Mouse (Mus musculus): ENCODE results near the gene Bmpr1b.
A peak's percentile ranks its signal among the peaks of the same experiment; 100 is the strongest.

Bmpr1b gene

DNA sequence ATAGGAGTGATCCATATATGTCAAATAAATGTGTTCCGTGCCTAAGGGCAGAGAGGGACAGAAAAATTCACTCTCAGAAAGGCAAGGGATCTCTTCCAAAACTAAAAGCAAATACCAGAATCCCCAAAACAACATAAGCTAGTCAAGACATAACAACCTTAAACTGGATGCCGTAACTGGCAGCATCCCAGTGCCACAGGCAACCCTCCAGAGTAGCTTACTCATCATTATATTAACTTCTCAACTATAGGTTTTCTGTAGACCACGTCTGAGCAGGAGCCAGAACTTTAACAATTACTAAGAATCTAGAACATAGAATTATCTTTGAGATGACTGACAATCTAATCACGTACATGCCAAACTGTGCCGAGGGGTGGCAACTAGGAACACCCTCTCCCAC, 128.9 kb downstream of the Bmpr1b start:
- DNase-seq (ENCODE audit: low spot score in 2 of 2): no peak

DNA sequence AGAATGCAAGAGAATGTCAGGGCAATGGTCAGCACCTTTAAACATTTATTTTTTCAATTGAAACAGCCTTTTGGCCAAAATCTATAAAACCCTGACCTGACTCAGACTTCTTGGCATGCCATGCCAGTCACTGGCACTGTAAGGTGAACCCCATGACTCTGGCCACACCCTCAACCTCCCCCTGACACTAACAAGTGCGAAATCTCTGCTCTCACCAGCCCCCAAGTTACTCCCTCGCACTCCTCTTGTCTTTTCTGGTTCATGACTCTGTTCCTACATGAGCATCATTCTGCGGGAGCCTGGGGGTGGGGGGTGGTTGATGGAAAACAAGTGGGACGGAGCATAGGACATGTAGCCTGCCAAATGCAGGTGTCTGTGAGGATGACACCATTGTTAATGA, 135.1 kb downstream of the Bmpr1b start:
- DNase-seq (ENCODE audit: low spot score in 2 of 2): no peak

DNA sequence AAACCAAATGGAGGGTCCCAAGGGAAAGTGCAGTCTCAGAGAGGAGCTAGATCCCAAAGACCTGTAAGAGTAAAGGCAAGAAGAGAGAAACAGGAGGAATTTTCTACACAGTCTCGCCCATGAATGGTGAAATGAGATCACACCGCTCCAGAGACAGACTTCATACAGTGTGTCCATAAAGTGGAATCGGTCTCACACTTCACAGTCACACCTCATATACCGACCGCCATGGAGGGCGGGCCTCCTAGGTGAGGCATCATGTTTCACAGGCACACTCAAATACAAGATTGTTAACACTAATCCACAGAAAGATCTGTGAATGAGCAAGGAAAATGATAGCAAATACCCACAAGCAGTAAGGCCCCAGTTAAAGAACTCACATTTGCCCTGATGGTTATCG, 149.5 kb downstream of the Bmpr1b start:
- no peak for DNase-seq (ENCODE audit: low spot score in 2 of 2)

DNA sequence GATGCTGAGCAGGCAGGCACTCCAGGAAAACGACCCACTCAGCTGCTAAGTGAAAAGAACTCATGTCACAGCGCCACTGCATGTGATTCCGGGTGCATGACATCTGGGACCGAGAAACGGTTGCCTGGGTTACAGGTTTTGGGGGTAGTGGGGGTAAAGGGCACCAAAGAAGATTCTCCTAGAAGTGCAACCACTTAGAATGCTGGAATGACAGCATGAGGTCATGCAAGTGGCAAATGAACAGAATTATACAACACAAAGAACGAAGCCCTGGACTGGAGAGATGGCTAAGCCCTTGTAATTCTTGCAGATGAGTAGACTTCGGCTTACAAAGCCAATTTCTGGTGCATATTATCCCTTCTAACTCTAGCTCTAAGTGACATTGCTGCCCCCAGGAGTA, 184.7 kb downstream of the Bmpr1b start:
- DNase-seq (ENCODE audit: low spot score in 2 of 2): no peak

DNA sequence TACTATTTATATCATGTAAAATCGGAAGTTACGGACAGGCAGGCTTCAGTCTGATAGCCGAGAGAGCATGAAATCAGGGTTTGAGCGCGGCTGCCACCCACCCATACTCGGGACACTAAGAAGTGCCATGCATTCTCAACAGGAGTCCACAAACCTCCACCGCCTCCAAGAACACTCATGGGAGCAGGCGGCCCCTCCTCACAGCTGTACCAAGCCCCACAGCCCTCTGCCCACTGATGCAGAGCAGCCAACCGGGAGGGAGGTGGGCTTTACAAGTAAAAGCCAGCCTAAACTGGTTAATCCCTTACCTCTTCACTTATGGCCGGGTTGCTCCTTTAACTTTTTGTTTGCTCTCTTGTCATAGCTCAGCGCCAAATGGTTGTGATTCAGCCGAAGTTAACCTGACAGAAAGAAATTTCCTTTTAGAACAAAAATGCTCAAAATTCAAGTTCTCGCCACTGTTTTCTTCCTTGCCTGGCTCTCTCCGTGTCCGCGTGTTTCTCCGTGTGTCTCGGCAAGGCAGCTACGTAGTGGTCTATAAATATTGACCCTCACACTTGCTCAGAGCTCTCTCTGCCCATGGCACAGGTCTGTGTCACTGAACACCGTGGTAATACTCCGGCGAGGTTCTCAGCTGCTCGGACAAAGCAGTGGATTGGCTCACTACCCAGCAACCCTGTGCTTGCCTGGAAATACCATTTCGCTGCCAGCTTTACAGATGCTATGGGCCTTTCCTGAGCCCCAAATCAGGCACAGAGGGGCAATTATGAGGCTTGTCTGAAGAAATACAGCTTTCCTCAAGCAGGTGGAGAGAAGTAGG, 187.4 kb downstream of the Bmpr1b start:
- peak in 1 of 2 experiments; percentile 7 for DNase-seq (ENCODE audit: low spot score in 2 of 2)

DNA sequence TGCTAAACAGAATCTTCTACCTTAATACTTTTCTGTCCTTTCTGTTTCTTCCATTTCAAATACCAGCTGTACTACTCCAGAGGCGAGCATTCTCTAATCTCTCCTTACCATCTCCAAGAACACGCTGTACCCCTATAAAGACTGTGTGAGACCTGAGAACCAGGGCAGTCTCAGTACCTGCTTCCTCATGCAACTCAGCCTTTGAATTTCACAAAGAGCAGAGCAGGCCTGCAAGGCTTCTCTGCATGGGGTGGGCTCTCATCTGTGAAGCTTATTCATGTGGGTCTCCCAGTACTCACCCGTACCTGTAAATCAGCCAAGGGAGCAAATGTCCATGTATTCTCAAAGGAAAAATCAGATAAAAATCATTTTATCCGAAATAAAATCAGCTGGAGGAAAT, 203.0 kb downstream of the Bmpr1b start:
- DNase-seq (ENCODE audit: low spot score in 2 of 2): no peak

DNA sequence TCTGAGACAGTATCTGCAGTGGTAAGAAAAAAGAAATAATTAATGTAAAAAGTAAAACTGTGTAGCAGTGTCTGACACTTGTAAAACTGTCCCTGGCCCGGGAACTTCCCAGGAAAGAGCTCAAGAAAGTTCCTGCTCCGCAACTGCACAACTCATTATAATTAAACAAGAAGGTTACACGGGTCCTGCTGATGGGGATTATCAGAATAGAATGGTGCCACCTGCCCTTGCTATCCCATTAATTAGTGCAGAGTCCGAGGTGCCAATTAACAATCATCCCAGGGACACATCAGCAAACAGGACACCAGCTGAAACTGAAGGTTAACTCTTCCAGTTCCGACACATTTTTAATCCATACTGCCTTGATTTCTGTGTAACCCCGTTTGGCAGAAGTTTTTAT, 216.3 kb downstream of the Bmpr1b start:
- no peak for DNase-seq (ENCODE audit: low spot score in 2 of 2)

DNA sequence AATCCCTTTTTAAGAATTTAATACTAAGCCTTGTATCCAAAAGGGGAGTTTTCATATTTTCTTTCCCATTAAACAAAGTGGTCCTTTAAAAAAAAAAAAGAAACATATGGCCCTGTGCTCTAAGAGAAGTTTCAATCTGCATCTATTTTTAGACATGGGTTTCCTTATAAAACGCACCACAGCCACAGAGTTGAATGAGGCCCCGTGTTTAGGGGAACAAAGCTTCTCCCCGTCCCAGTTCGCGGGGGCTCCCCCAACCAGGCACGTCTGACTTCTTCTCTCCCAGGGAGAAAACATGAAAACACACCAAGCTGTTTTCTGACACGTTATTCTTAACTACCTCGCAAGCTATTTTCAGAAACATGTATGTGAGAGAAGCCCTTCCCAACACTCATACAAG, 218.6 kb downstream of the Bmpr1b start:
- no peak for DNase-seq (ENCODE audit: low spot score in 2 of 2)

DNA sequence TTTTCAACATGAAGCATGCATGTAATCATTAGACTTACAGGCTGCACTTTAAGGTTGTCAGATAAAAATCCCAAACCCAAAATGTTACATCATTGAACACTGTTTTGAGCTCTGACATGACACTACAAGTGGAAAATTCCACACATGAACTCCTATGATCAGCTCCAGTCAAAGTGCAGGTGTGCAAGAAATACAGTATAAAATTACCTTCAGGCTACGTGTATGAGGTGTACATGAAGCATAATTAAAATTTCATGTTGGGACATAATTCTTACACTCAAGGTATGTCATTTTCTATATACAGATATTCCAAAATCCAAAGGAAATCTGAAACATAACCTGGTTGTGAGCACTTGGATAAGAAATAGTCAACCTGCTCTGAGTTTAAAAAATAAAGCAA, 220.7 kb downstream of the Bmpr1b start:
- no peak for DNase-seq (ENCODE audit: low spot score in 2 of 2)

DNA sequence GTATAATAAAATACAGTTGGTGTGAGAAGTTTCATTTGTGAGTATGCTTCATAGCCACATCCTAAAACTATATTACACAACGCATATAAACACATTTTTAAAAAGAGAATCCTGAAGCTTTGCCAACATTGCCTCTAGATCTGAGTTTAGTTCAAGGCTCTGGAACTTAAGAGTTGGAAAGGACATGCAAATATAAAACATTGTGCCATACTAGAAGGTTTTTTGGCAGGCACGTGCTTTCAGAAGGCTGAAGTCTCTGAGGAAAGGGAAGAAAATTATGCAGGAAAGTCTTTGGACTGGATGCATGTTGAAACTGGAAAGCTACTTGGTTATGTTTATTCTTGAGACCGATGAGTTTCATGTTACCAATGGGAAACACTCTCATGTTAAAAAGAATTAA, 221.1 kb downstream of the Bmpr1b start:
- DNase-seq (ENCODE audit: low spot score in 2 of 2): no peak

DNA sequence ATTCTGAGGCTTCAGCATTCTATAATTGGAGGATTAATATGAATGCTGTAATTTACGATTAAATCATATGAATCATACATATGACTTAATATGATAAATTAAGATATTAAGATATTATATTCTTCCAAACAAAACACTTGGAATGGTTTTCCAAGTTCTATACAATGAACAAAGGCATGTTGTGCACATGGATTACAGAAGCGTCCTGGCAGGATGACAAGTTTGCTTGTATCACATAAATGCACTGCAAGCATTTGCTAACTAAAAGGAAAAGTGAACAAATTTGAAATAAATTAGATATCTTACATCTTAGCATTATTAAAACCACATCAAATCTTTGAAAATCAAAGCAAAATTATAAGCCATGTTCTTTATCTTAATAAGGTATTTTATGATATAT, 222.4 kb downstream of the Bmpr1b start:
- DNase-seq (ENCODE audit: low spot score in 2 of 2): no peak

DNA sequence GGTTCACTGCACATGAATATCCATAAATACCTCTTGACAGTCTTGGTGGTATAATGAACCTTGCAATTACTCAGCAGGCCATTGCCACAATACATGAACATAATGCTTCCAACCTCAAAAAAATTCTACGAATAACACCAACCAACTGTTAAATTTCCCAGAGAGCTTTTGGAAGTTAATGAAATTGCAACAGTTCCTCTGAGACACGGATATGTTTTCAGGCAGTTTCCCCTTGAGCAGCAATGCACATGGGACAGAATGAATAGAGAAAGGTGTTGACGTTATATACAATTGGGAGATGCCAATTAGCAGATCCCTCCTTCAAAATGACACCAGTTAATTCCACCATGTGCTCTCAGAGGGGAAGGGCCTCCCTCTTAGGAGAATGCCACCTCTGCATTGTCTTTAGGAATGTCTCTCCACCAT, 225.9 kb downstream of the Bmpr1b start:
- no peak for DNase-seq (ENCODE audit: low spot score in 2 of 2)

DNA sequence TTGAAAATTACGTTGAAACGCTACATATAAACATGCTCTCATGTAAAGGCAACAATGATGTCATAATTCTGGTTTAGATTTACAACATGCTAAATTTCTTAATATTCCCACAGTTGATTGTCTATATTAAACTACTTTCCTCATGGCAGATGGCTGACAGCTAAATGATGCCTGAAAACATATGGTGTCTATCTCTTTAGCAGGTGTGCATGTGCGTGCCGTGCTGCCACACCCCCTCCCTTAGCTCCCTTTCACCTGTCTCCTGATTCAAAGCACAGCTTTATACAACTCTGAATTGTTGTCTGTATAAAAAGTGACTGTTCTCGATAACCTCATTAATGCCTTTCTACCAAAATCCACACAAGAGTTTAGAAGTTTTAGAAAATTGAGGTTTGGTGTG, 229.0 kb downstream of the Bmpr1b start:
- DNase-seq (ENCODE audit: low spot score in 2 of 2): no peak

DNA sequence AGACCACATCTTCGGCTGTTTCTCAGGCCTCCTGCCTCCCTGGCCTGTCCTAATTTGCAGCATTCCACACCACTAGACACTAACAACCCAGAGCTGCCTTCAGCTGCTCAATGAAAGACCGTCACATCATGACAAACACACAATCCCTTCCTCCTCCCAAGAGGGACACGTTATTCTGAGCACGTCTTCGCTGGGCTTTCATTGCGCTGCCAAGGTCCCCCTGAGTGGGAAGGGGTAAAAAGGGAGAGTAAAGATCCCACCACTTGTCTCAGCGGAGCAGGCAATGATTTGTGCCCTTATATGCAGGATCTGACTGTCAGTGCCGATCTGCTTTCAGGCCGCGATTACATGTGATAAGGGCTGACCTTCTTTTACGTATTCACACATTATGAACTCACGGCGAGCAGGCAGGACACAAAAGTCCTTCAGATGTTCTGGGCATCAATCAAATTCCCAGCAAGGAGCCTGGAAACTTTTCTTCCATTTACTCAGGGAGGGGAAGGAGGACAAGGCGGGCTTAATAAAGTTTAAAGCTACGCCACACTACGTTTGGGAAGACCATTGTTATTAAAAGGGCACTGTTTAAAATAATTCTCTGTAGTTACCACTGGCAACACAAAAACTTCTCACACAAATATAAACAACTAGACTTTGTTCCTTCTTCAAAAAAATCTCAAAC, 232.5 kb downstream of the Bmpr1b start:
- DNase-seq (ENCODE audit: low spot score in 2 of 2): peak in 1 of 2 experiments; percentile 8

DNA sequence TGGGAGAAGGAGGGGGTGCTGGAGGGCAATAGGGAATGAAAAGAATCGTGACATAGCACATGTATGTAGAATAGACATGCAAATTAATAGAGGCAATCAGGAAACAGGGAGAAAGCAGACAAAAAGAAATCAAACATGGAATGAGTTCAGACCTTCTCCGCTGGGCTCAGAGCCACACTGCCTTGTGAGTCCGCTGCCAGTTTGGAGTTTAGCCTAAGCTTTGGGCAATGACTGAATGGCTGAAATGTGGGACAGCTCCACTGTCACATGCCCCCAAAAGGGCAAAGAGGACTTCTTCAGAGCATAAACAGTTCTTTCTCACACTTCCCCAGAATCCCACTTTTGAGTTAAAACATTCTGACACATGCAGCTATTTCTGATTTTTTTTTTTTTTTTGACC, 236.3 kb downstream of the Bmpr1b start:
- peak in 1 of 2 experiments; percentile 24 for DNase-seq (ENCODE audit: low spot score in 2 of 2)

DNA sequence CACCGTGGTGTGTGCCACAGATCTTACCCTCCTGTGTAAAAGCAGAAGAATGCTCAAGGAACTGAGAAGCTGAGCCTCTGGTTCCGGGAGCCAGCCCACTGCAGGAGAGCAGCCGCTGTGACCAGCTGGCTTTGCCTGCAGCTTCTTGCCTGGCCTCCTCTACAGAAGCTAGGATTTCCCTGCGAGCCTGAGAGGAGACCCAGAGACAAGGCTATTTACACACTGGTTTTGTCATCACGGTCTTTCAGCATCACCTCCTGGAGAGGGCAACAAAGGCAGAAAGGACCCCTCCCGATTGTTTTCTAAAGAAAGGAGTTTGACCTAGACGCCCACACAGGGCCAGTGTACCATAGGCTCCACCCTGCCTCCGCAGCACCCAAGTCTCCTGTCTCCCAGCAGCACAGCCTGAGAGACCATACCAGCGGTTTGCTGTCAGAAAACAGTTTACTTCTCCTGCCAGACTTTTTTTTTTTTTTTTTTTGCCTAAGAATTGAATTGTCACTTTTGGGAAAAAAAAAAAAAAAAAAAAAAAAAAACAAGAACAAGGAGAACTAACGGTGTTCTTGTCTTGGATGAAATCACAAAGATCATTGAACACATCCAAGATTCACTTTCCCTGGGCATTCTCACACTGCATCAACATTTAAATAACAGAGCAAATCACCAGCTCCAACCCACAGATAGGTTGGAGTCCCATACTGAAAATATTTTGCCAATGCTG, 237.7 kb downstream of the Bmpr1b start:
- DNase-seq (ENCODE audit: low spot score in 2 of 2): peak in 1 of 2 experiments; percentile 13

DNA sequence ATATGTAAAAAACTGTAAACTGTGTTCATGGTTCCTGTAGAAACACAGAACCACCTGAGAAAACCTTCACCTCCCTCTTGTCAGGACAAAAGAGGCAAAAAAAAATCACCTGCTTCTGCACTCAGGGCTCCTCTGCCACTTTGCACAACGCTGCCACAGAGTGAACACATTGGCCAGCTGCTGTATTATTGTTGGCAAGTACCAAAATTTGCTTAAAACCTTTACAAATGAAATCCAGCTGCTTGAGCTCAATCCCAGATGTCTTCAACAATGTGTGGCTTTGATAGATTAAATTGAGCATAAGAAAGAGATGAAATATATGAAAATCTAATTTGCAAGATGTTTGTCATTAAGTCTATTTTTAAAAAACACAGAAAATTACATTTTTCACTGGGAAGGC, 245.8 kb downstream of the Bmpr1b start:
- no peak for DNase-seq (ENCODE audit: low spot score in 2 of 2)

DNA sequence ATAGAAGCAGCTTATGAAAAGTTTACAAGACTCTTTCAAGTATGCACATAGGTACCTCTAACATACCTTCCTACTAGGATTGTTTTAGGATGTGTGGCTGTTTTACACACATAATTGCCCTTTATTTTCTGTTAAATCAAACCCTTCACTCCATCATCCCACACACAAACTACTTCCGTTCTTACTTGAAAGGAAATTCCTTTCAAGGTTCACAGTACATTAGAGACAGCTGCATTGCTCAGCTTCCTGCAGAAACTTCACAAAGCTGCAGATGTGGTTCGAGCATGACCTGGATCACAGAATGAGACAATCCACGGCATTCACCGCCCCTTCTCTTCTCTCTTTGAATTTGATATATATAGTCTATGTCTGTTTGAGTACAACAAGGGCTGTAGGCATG, 248.1 kb downstream of the Bmpr1b start:
- no peak for DNase-seq (ENCODE audit: low spot score in 2 of 2)

DNA sequence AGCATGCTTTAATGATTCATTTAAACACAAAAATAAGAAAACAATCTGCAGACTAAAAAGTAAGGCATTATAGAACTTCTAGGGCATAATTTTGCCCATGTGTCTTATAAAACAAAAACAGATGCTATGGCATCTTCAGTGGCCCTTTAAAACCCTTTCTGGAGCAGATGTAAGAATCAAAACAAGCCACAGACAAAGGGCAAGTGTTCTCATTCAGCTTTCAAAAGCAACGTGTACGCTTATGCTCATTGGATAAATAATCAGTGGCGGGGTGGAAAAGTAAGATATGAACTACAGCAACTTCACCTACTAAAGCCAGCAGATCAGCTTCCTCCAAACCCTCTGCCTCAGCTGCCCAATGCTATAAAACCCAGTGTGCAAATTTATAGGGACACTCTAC, 249.6 kb downstream of the Bmpr1b start:
- no peak for DNase-seq (ENCODE audit: low spot score in 2 of 2)

DNA sequence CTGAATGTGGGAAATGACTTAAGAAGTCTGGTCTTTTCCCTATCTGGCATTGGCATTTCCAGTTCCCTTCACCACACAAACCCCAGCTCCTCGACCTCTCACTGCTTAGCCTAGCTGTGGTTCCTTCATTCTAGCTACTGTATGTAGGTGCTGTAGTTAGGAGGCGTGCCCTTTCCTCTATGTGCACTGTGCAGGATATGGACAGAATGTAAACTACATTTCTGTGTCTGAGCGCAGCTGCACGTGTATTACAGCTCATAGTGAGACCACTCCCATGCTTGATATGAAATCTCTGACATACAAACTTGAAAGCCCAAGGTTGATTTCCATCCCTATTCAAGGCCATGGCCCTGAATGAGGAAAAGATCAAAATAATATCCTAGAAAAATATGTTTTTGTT, 252.1 kb downstream of the Bmpr1b start:
- no peak for DNase-seq (ENCODE audit: low spot score in 2 of 2)

DNA sequence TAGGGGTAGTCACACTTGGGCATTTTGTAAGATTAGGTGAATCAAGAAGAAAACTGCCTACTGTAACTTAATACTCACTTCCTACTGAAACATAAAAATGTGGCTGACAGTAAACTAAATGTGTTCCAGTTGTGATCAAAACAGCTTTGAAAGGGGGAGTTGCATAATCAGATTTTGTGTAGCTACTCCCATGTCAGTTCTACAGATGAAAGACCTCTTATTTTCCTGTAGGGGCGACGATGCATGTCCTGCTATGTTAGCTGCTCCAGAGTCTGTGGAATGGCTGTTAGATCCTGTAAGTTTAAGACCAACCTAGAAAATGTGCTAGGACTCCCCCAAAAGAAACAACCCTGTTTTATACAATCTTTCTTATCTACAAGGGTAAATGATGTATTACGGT, 253.2 kb downstream of the Bmpr1b start:
- no peak for DNase-seq (ENCODE audit: low spot score in 2 of 2)

DNA sequence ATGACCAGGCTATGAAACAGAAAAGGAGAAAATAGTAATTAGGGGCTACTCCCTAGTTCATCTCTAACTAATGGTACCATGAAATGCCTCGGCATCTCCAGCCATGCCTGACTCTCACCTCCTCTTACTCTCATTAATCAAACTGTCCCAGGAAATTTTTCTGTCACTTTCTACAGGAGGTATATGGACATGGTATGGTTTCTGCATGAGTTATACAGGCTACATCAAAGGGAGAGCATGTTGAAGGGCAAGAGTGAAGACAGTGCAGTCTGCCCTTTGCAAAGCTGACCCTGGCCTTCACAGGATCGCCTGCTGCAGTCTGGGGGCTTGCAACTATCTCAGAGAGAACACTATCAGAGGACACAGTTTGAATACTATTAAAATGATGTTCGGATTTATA, 254.6 kb downstream of the Bmpr1b start:
- no peak for DNase-seq (ENCODE audit: low spot score in 2 of 2)

DNA sequence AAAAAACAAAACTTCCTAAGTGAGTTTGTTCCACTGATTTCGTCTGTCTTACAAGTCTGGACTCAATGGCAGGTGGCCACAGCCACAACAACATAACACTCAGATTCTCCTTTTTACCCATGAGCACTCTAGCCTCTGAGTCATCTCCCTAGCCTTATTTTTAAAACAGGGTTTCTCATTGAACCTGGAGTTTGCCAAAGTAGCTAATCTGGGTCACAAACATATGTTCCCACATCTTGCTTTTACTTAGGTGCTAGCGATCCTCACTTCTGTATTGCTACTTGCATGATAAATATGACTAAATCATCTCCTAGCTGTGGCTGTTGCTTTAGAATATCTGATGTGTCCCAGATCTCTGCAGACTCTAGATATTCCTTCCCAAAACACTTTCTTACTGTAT, 260.1 kb downstream of the Bmpr1b start:
- no peak for DNase-seq (ENCODE audit: low spot score in 2 of 2)
